Mouse (Mus musculus) spleen, postnatal 36 days (tissue): ENCODE measurements around the gene Atp23.
"Not testable (repeated sequence)": the region's sequence is repeated elsewhere in the genome, so short reads cannot be mapped to it uniquely, and the experiment has no call there.

ENCODE experiments used
- DNase-seq, 2 experiments: peaks; one replicate each; pipeline ENCODE4 v3.0.0; 2022; ENCODE audit warnings: low spot score in 2 of 2, mixed read lengths in 1 of 2

The Atp23 gene

DNA sequence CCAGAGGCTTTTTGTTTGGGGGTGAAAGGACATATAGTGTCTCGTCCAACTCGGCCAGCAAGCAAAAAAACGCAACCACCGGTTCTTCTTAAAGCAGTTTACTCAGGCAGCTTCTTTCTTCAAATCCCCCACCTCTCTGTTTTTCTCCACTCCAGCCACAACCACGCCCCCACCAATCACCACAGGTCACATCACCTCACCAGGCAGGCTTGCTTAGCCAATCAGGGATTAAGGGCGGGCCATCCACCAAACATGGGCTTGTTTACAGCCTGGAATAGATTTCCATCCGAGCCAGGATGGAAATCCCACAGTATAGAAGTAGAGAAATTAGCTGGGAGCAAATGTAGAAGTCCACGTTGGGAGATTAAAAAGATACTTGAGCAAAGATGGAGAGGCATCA is 74.9 kb downstream of the Atp23 start:
- not testable (repeated sequence) for DNase-seq

DNA sequence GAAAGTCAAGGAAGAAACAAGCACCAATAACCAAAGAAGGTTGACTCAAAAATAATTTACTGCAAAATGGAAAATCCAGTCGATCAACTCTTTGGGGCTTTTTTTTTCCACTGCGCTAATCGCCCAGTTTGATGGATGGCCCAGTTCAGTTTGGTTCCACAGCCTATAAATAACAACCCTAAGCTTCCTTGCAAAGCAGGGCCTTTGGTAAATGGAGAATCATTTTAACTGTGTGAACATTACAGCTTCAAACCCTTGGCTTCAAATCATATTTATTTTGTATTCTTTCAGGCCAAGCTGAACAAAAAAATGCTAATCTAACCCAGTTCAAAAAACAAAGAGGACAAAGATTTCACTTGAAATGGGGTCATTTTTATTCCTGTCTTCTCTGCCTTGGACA is 78.7 kb downstream of the Atp23 start:
- DNase-seq = no peak
